Mouse (Mus musculus): Measurements from ENCODE around the gene Hdac6. TPM values are rescaled to one million over a fixed set of nuclear protein-coding genes. Genes with fewer than 3 reads are reported as not detected.
"Not testable (repeated sequence)": the region's sequence is repeated elsewhere in the genome, so short reads cannot be mapped to it uniquely, and the experiment has no call there.

Hdac6 gene
- polyA plus RNA-seq, 1 experiment from 2014 or later = 42.2 TPM

DNA sequence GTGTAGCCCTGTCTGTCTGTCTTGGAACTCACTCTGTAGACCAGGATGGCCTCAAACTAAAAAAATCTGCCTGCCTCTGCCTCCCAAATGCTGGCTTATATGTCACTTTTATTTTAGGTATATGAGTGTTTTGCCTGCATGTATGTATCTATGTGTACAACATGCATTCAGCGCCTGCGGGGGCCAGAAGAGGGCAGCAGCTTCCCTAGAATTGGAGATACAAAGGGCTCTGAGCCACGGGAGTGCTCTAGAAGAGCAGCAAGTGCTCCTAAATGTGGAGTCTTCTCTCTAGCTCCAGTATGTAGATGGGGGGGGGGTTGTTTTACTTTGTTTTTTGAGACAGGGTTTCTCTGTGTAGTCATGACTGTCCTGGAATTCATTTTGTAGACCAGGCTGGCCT lies 32.0 kb downstream of the Hdac6 start:
- ATAC-seq (ENCODE audit: low FRiP score, low read depth); H3K36me3 ChIP-seq; H3K27ac ChIP-seq; H3K9ac ChIP-seq; H3K4me1 ChIP-seq; H3K4me2 ChIP-seq (replicated peaks); H3K9me3 ChIP-seq; H3K4me3 ChIP-seq: not testable (repeated sequence)
- peaks cover 25% of the 10 kb centered on the region for H3K27me3 ChIP-seq
- 15% methylated on average over 3 of the region's 3 CpGs for WGBS

DNA sequence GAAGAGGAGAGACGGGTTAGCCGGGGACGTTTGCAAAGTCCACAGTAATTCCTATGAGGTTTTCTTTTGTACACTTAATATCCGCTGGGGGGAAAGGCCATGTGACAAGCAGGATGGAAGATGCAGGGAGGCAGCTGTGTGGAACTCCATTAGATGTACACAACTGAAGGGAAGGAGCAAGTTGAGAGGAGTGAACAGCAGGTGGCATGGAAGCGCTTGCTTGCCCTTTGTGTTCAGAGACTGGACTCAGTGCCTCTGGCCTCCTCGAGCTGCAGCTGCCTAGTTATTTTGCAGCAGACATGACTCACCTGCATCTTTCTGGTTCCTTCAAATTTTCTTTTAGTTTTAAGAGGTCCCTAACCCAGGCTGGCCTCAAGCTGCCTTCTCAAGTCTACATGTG lies 37.2 kb downstream of the Hdac6 start:
- 69% methylated on average over 6 of the region's 6 CpGs for WGBS
- Histone ChIP-seq H3K4me1 (no peaks in the 10 kb centered on the region), H3K9me3 (no peaks in the 10 kb centered on the region), H3K9ac (no peak overlapping the region), H3K4me2 (replicated peaks) (no peak overlapping the region), H3K27ac (no peak overlapping the region), H3K27me3 (no peaks in the 10 kb centered on the region), H3K36me3 (peaks cover 12% of the 10 kb centered on the region), H3K4me3 (no peak overlapping the region)
- no peak for ATAC-seq (ENCODE audit: low FRiP score, low read depth)

DNA sequence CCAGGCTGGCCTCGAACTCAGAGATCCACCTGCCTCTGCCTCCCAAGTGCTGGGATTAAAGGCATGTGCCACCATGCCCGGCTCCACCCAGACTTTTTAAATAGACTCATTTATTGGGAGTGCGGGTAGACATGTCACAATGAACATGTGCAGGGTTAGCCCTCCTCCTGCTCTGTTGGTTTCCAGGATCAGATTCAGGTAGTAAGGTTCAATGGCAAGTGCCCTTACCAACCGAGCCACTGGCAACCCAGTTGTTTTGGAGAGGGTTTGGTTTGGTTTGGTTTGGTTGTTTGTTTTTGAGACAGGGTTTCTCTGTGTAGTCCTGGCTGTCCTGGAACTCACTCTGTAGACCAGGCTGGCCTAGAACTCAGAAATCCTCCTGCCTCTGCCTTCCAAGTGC lies 38.4 kb downstream of the Hdac6 start, which contains the start of gene Gm10490:
Gm10490 (plus strand) TSS at position 301 of the 400 bp plus-strand sequence.
- H3K36me3 ChIP-seq = peaks cover 12% of the 10 kb centered on the region
- H3K9me3 ChIP-seq; H3K27me3 ChIP-seq; H3K4me2 ChIP-seq (replicated peaks); ATAC-seq (ENCODE audit: low FRiP score, low read depth); H3K9ac ChIP-seq; H3K4me3 ChIP-seq; H3K27ac ChIP-seq; H3K4me1 ChIP-seq: not testable (repeated sequence)
- 93% methylated on average over 4 of the region's 4 CpGs for WGBS

DNA sequence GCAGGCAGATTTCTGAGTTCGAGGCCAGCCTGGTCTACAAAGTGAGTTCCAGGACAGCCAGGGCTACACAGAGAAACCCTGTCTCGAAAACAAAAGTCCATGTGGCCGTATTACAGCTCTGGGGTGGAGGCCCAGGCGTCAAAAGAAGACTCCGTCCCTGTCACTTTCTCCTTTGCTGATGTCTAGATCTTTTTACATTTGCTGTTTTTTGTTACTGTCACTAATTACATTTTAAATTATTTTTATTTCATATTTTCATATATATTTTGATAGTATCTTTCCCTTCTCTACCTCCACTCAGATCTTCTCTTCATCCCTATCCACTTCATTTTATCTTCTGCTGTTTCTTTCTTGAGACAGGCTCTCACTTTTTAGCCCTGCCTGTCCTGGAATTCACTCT lies 40.0 kb downstream of the Hdac6 start, which contains the start of gene Gm10491:
Gm10491 (minus strand) TSS at position 101 of the 400 bp plus-strand sequence.
- no peaks in the 10 kb centered on the region for H3K9me3 ChIP-seq
- no peak within 1 kb of the TSS for H3K27ac ChIP-seq
- no peaks in the 10 kb centered on the region for H3K4me1 ChIP-seq
- H3K4me2 ChIP-seq (replicated peaks) = no peak within 1 kb of the TSS
- H3K9ac ChIP-seq = no peak within 1 kb of the TSS
- no peaks in the 10 kb centered on the region for H3K27me3 ChIP-seq
- no peak for ATAC-seq (ENCODE audit: low FRiP score, low read depth)
- WGBS = 91% methylated on average over 5 of the region's 5 CpGs
- H3K36me3 ChIP-seq = peaks cover 12% of the 10 kb centered on the region
- H3K4me3 ChIP-seq = no peak within 1 kb of the TSS

DNA sequence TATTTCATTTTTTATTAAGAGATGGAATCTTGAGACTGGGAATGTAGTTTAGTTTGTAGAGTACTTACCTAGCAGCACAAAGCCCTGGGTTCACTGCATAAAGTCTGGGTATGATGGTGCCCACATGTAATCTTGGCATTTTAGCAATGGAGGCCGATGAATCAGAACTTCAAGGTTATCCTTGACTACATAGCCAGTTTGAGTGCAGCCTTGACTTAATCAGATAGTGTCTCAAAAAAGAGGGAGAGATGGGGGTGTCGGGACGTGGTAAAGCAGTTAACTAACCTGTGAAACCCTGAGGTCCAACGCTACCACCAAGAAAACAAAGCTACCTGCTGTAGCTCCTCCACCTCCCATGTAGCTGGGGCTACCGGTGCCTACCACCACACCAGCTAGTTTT lies 43.2 kb downstream of the Hdac6 start:
- H3K4me1 ChIP-seq = no peaks in the 10 kb centered on the region
- peaks cover 12% of the 10 kb centered on the region for H3K36me3 ChIP-seq
- no peak overlapping the region for H3K9ac ChIP-seq
- no peak overlapping the region for H3K4me3 ChIP-seq
- no peak overlapping the region for H3K4me2 ChIP-seq (replicated peaks)
- H3K27ac ChIP-seq = no peak overlapping the region
- ATAC-seq (ENCODE audit: low FRiP score, low read depth) = no peak
- H3K27me3 ChIP-seq = no peaks in the 10 kb centered on the region
- 86% methylated on average over 5 of the region's 5 CpGs for WGBS
- no peaks in the 10 kb centered on the region for H3K9me3 ChIP-seq

DNA sequence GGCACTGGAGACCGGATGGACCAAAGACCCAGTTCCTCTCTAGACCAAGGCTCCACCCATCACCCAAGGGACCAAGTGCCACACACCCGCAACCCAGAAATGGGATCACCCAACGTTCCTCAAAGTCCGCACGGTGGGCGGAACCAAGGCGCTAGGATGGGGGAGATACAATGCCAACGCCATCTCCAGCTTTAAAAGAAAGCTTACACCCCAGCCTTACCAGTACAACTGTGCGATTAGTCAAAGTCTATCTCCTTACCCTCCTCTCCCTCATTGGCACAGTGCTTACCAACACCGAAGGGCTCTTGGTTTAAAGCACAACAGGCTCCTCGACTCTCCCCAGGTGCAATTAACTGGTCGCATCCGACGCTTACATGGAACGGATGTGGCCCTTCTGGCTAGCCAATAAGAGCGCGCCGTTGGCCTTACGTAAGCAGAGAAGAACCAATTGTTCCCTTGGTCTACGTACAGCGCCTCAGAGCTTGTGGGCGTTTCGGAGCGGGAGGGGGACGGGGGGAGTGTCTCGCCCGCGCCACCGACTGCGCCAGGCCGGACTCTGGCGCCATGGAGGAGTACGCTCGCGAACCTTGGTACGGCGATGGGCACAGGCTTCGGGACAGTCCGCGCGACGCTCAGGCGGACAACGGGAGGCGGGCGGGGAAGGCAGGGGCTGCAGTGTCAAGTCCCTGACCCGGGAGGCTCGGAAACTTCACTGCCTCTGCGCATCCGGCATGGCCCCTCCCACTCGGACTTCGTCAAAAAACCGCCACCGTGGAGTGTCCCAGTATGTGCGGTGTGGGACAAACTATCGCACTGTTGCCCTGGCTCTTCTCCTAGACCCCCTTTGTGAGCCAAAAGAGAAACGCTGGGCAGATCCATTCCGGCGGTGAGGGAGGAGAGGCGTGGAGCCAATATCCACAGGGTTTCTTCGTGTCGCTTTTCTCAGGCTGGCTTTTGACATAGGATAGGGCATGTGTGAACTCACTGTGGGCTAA lies 48.5 kb downstream of the Hdac6 start, which contains the start of the genes Pqbp1 and Timm17b:
Pqbp1 (minus strand) TSS at position 390 of the 995 bp plus-strand sequence.
Timm17b (plus strand) TSS at position 478 of the 995 bp plus-strand sequence.
- Histone ChIP-seq H3K4me3 (peak within 1 kb of the TSS; percentile 56), H3K9ac (peak within 1 kb of the TSS; percentile 70), H3K27ac (peak within 1 kb of the TSS; percentile 79), H3K27me3 (no peaks in the 10 kb centered on the region), H3K36me3 (peaks cover 19% of the 10 kb centered on the region), H3K4me2 (replicated peaks) (peak within 1 kb of the TSS; percentile 63), H3K9me3 (no peaks in the 10 kb centered on the region), H3K4me1 (peaks cover 6% of the 10 kb centered on the region; the same call in 1 of the 2 replicates)
- WGBS = 18% methylated on average over 62 of the region's 62 CpGs
- peak; percentile 99 for ATAC-seq (ENCODE audit: low FRiP score, low read depth)

DNA sequence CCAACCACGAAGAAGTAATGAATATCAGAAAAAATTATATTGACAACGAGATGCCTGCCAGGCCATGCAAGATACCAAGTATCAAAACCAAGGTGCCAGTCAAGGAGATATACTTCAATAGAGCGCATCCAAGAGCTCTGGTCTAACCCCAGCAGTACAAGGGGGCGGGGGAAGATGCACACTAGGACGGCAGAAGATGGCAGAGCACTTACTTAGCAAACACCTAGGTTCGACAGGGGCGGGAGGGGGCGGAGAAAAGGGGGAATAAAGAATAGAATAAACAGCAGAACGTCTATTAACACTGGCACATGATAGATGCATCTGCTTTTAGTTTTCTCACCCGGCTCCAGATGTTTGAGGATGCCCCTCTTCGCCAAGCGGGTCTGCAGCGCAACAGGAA lies 49.5 kb downstream of the Hdac6 start:
- Histone ChIP-seq H3K4me1 (peaks cover 6% of the 10 kb centered on the region; the same call in 1 of the 2 replicates), H3K27ac (peak overlapping the region; percentile 79; the same call in 1 of the 2 replicates), H3K9ac (peak overlapping the region; percentile 54), H3K27me3 (no peaks in the 10 kb centered on the region), H3K9me3 (no peaks in the 10 kb centered on the region), H3K36me3 (peaks cover 26% of the 10 kb centered on the region), H3K4me2 (replicated peaks) (peak overlapping the region; percentile 63), H3K4me3 (peak overlapping the region; percentile 56)
- WGBS = 39% methylated on average over 13 of the region's 13 CpGs
- ATAC-seq (ENCODE audit: low FRiP score, low read depth) = no peak

DNA sequence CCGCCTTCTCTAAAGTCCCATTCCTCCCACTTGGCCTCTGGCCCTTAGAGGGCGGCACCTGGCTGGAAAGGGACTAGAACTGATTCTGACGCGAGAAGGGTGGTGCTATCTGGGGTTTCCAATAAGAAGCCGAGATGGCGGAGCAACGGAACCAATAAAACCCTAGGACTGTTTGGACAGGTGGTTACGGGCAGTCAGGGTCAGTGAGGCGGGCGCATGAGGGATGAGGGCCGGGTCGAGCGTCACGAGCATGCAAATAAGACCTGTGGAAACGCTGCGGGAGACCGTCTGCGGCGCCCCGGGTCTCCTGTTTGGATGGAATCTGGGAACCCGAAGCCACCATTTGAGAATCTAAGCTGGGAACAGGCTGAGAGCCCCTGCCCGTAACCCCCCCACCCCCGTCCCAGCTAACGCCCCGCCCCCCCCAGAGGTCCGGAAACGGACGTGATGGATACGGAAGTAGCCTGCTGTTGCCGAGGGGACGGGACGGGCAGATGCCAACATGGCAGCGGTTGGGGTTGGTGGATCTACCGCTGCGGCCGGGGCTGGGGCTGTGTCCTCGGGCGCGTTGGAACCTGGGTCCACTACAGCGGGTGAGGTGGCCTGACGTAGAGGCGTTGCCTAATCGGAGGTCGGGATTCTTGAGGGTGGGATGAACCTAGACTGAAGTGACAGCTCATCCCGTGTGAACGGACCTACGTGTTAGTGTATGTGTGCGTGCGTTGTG lies 63.7 kb downstream of the Hdac6 start, which contains the start of gene Slc35a2:
Slc35a2 (plus strand) TSS at position 188 of the 727 bp plus-strand sequence.
- peak within 1 kb of the TSS; percentile 58 for H3K4me3 ChIP-seq
- 12% methylated on average over 49 of the region's 49 CpGs for WGBS
- H3K4me2 ChIP-seq (replicated peaks) = peak within 1 kb of the TSS; percentile 70

More for the DNA sequence above, 63.7 kb downstream of the Hdac6 start, which contains the start of gene Slc35a2:
- peak within 1 kb of the TSS; percentile 56 for H3K9ac ChIP-seq
- H3K27ac ChIP-seq = peak within 1 kb of the TSS; percentile 75; the same call in 1 of the 2 replicates
- H3K36me3 ChIP-seq = peaks cover 3% of the 10 kb centered on the region; the same call in 1 of the 2 replicates
- peak; percentile 90 for ATAC-seq (ENCODE audit: low FRiP score, low read depth)
- no peaks in the 10 kb centered on the region for H3K9me3 ChIP-seq
- no peaks in the 10 kb centered on the region for H3K27me3 ChIP-seq
- peaks cover 3% of the 10 kb centered on the region; the same call in 1 of the 2 replicates for H3K4me1 ChIP-seq

Other genes starting within 250 kb of the Hdac6 start
- 32.0 and 36.1 TPM in 2 replicates for gene Wdr45, start 233.6 kb downstream of the Hdac6 start, polyA plus RNA-seq (2015; fragmentation: Nextera tagmentation; extraction: Ambion mirVana)
- gene Gm45208, start 225.6 kb downstream of the Hdac6 start, polyA plus RNA-seq (2015; fragmentation: Nextera tagmentation; extraction: Ambion mirVana) = 0.48 and 0.78 TPM in 2 replicates
- 84.1 and 85.0 TPM in 2 replicates for gene Praf2, start 219.4 kb downstream of the Hdac6 start, polyA plus RNA-seq (2015; fragmentation: Nextera tagmentation; extraction: Ambion mirVana)
- 17.5 and 22.1 TPM in 2 replicates for gene Ccdc120, start 197.0 kb downstream of the Hdac6 start, polyA plus RNA-seq (2015; fragmentation: Nextera tagmentation; extraction: Ambion mirVana)
- gene Tfe3, start 185.3 kb downstream of the Hdac6 start, polyA plus RNA-seq (2015; fragmentation: Nextera tagmentation; extraction: Ambion mirVana) = 26.4 and 27.6 TPM in 2 replicates
- 42.0 and 47.3 TPM in 2 replicates for gene Gripap1, start 158.1 kb downstream of the Hdac6 start, polyA plus RNA-seq (2015; fragmentation: Nextera tagmentation; extraction: Ambion mirVana)
- gene Kcnd1, start 125.6 kb downstream of the Hdac6 start, polyA plus RNA-seq (2015; fragmentation: Nextera tagmentation; extraction: Ambion mirVana) = 0.94 and 1.7 TPM in 2 replicates
- 45.4 and 49.8 TPM in 2 replicates for gene Otud5, start 106.5 kb downstream of the Hdac6 start, polyA plus RNA-seq (2015; fragmentation: Nextera tagmentation; extraction: Ambion mirVana)
- 4.1 and 4.8 TPM in 2 replicates for gene Pim2, start 69.6 kb downstream of the Hdac6 start, polyA plus RNA-seq (2015; fragmentation: Nextera tagmentation; extraction: Ambion mirVana)
- gene Slc35a2, start 63.9 kb downstream of the Hdac6 start, polyA plus RNA-seq (2015; fragmentation: Nextera tagmentation; extraction: Ambion mirVana) = 45.2 and 50.2 TPM in 2 replicates
- 138 and 149 TPM in 2 replicates for gene Pqbp1, start 48.6 kb downstream of the Hdac6 start, polyA plus RNA-seq (2015; fragmentation: Nextera tagmentation; extraction: Ambion mirVana)
- 179 and 181 TPM in 2 replicates for gene Timm17b, start 48.5 kb downstream of the Hdac6 start, polyA plus RNA-seq (2015; fragmentation: Nextera tagmentation; extraction: Ambion mirVana)
- not detected in 2 replicates for gene Gm10491, start 40.1 kb downstream of the Hdac6 start, polyA plus RNA-seq (2015; fragmentation: Nextera tagmentation; extraction: Ambion mirVana)
- gene Gm10490, start 38.3 kb downstream of the Hdac6 start, polyA plus RNA-seq (2015; fragmentation: Nextera tagmentation; extraction: Ambion mirVana) = not detected in 2 replicates
- gene Pcsk1n, start 28.1 kb downstream of the Hdac6 start, polyA plus RNA-seq (2015; fragmentation: Nextera tagmentation; extraction: Ambion mirVana) = 0.89 and 0.94 TPM in 2 replicates
- not detected in 2 replicates for gene Eras, start 19.3 kb downstream of the Hdac6 start, polyA plus RNA-seq (2015; fragmentation: Nextera tagmentation; extraction: Ambion mirVana)
- gene Gata1, start 30.2 kb upstream of the Hdac6 start, polyA plus RNA-seq (2015; fragmentation: Nextera tagmentation; extraction: Ambion mirVana) = 1.1 and 1.9 TPM in 2 replicates
- not detected in 2 replicates for gene Glod5, start 70.6 kb upstream of the Hdac6 start, polyA plus RNA-seq (2015; fragmentation: Nextera tagmentation; extraction: Ambion mirVana)
- 67.8 and 69.3 TPM in 2 replicates for gene Suv39h1, start 126.9 kb upstream of the Hdac6 start, polyA plus RNA-seq (2015; fragmentation: Nextera tagmentation; extraction: Ambion mirVana)
- gene Was, start 142.6 kb upstream of the Hdac6 start, polyA plus RNA-seq (2015; fragmentation: Nextera tagmentation; extraction: Ambion mirVana) = 0.15 and 0.40 TPM in 2 replicates
- gene Wdr13, start 185.0 kb upstream of the Hdac6 start, polyA plus RNA-seq (2015; fragmentation: Nextera tagmentation; extraction: Ambion mirVana) = 20.1 TPM in 2 replicates
- 482 and 551 TPM in 2 replicates for gene Rbm3, start 198.0 kb upstream of the Hdac6 start, polyA plus RNA-seq (2015; fragmentation: Nextera tagmentation; extraction: Ambion mirVana)
- gene Tbc1d25, start 228.3 kb upstream of the Hdac6 start, polyA plus RNA-seq (2015; fragmentation: Nextera tagmentation; extraction: Ambion mirVana) = 14.7 and 15.0 TPM in 2 replicates
- 25.2 and 29.1 TPM in 2 replicates for gene Ebp, start 245.6 kb upstream of the Hdac6 start, polyA plus RNA-seq (2015; fragmentation: Nextera tagmentation; extraction: Ambion mirVana)